Mouse (Mus musculus): ENCODE measurements around the gene Krt33a.

DNA sequence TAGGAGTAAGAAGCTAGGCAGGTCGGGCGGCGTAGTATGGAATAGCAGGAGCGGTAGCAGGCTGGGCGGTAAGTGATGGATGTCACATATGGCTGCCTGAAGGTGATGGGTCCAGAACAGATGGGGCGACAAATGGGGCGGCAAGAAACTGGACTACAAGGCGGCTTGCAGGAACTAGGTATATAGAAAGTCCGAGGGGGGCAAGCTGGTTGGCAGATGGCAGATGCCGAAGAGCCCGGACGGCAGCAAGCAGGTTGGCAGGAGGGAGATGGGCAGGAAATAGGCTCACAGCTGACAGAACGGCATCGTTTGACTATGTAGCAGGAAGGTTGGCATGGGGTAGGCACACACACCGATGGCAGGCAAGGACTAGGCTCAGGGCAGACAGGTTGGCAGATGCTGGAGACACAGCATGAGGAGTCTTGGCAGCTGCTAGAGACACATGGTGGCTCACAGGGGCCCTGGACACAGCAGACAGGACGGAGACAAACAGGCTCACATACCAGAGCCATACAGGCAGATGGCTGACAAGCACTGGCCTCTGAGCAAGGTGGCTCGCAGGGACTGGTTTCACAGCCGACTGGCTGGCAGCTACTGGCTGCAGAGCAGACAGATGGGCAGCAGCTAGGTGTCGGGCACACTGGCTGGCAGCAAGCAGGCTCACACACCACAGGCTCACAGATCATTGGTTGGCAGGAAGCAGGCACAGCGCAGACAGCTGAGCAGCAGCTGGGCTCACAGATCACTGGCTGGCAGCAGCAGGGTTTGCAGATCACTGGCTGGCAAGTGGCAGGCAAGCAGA lies 30.5 kb downstream of the Krt33a start:
- no peak for TF ChIP-seq CTCF (IDR thresholded peaks at IDR 0.05; ENCODE audit: extremely low read depth, insufficient read length, insufficient replicate concordance, low read depth, low read length)
- TF ChIP-seq POLR2A (IDR thresholded peaks at IDR 0.05; ENCODE audit: low read depth, low read length): no peak
